Comparison of ENCODE assay signal across 9 mouse cellular contexts in genomic region chr1:66115330-66115729, GRCm38 (mm10). TPM values are rescaled to one million over a fixed set of nuclear protein-coding genes. Genes with fewer than 3 reads are reported as not detected.
DNase-seq lines count a peak whose midpoint lies in the region; ATAC-seq lines count a peak whose summit lies in the region.
"Had no signal": no experiment of that assay in that cellular context is flagged by ENCODE, and none has a peak within 500 bp of the region (broad histone marks: within the 10 kb centered on the region; RNA-seq: fewer than 3 reads in every experiment).

No protein-coding gene starts in this region.

- peak; percentile 48 for DNase-seq in forebrain, embryonic 14.5 days (ENCODE audit: low spot score)
- DNase-seq in midbrain, embryonic 14.5 days, result peak; percentile 68
- no peak for DNase-seq in midbrain, embryonic 10.5 days (ENCODE audit: low spot score)
- peak; percentile 1 for DNase-seq in skeletal muscle tissue, adult 2 months (ENCODE audit: low read depth, low spot score)
- no peak for DNase-seq in ovary, adult 18-20 months (ENCODE audit: low spot score)
- no peak for DNase-seq in Muller cell, postnatal 12 days (ENCODE audit: inconsistent ontology term)

- H3K36me3 ChIP-seq in forebrain, embryonic 14.5 days (ENCODE audit: control insufficient read depth, insufficient read depth, low read length), result no peaks in the 10 kb centered on the region
- H3K36me3 ChIP-seq in forebrain, embryonic 15.5 days, result no peaks in the 10 kb centered on the region
- H3K36me3 ChIP-seq in midbrain, embryonic 14.5 days (ENCODE audit: control insufficient read depth, insufficient read depth, low read length), result no peaks in the 10 kb centered on the region
- H3K36me3 ChIP-seq in midbrain, embryonic 10.5 days, result no peaks in the 10 kb centered on the region

- no peaks in the 10 kb centered on the region for H3K4me1 ChIP-seq in forebrain, embryonic 14.5 days (ENCODE audit: control insufficient read depth, insufficient read depth, low read length)
- no peaks in the 10 kb centered on the region for H3K4me1 ChIP-seq in forebrain, embryonic 15.5 days
- no peaks in the 10 kb centered on the region for H3K4me1 ChIP-seq in midbrain, embryonic 14.5 days (ENCODE audit: control insufficient read depth, insufficient read depth, low read length)
- no peaks in the 10 kb centered on the region for H3K4me1 ChIP-seq in midbrain, embryonic 10.5 days

- ATAC-seq in forebrain, embryonic 14.5 days, result no peak
- ATAC-seq in forebrain, embryonic 15.5 days (replicated peaks), result no peak
- no peak for ATAC-seq in midbrain, embryonic 14.5 days (ENCODE audit: low FRiP score, low TSS enrichment)
- ATAC-seq in frontal cortex, adult (ENCODE audit: low TSS enrichment), result peak; percentile 93

- H3K9ac ChIP-seq in forebrain, embryonic 14.5 days (ENCODE audit: low read length), result no peak overlapping the region
- H3K9ac ChIP-seq in forebrain, embryonic 15.5 days (replicated peaks), result no peak overlapping the region
- no peak overlapping the region for H3K9ac ChIP-seq in midbrain, embryonic 14.5 days (replicated peaks; ENCODE audit: low read length)

- H3K4me3 ChIP-seq in forebrain, embryonic 14.5 days (ENCODE audit: low read depth, low read length), result no peak overlapping the region
- no peak overlapping the region for H3K4me3 ChIP-seq in forebrain, embryonic 15.5 days
- H3K4me3 ChIP-seq in midbrain, embryonic 14.5 days (replicated peaks; ENCODE audit: low read depth, low read length), result no peak overlapping the region
- no peak overlapping the region for H3K4me3 ChIP-seq in midbrain, embryonic 10.5 days
- H3K4me3 ChIP-seq: myocyte had no signal

- no peaks in the 10 kb centered on the region for H3K27me3 ChIP-seq in forebrain, embryonic 14.5 days (replicated peaks; ENCODE audit: control insufficient read depth, insufficient read depth, low read length)
- H3K27me3 ChIP-seq in forebrain, embryonic 15.5 days, result no peaks in the 10 kb centered on the region
- no peaks in the 10 kb centered on the region for H3K27me3 ChIP-seq in midbrain, embryonic 14.5 days (ENCODE audit: control insufficient read depth, insufficient read depth, low read length)
- H3K27me3 ChIP-seq in midbrain, embryonic 10.5 days (ENCODE audit: low read depth, poor library complexity, severe bottlenecking), result no peaks in the 10 kb centered on the region

- peaks cover 4% of the 10 kb centered on the region; the same call in 1 of the 2 replicates for H3K9me3 ChIP-seq in forebrain, embryonic 14.5 days (replicated peaks; ENCODE audit: control insufficient read depth, low read length)
- H3K9me3 ChIP-seq in forebrain, embryonic 15.5 days, result no peaks in the 10 kb centered on the region; the same call in 1 of the 2 replicates
- no peaks in the 10 kb centered on the region for H3K9me3 ChIP-seq in midbrain, embryonic 14.5 days (ENCODE audit: control insufficient read depth, low read length)
- H3K9me3 ChIP-seq in midbrain, embryonic 10.5 days (replicated peaks), result no peaks in the 10 kb centered on the region; the same call in 1 of the 2 replicates

- 68% methylated on average over 3 of the region's 3 CpGs for WGBS in forebrain, embryonic 14.5 days
- WGBS in forebrain, embryonic 15.5 days, result 69% methylated on average over 3 of the region's 3 CpGs
- WGBS in midbrain, embryonic 14.5 days, result 46% methylated on average over 3 of the region's 3 CpGs
- WGBS in midbrain, embryonic 10.5 days, result 72% methylated on average over 3 of the region's 3 CpGs

- no peak overlapping the region for H3K4me2 ChIP-seq in forebrain, embryonic 14.5 days (ENCODE audit: low read length)
- H3K4me2 ChIP-seq in forebrain, embryonic 15.5 days (replicated peaks), result no peak overlapping the region
- H3K4me2 ChIP-seq in midbrain, embryonic 14.5 days (ENCODE audit: low read length), result no peak overlapping the region

- no peak overlapping the region for H3K27ac ChIP-seq in forebrain, embryonic 14.5 days (ENCODE audit: low read depth, low read length)
- H3K27ac ChIP-seq in forebrain, embryonic 15.5 days (replicated peaks), result no peak overlapping the region
- H3K27ac ChIP-seq in midbrain, embryonic 14.5 days (replicated peaks; ENCODE audit: low read depth, low read length), result no peak overlapping the region
- H3K27ac ChIP-seq in midbrain, embryonic 10.5 days (replicated peaks), result no peak overlapping the region

RNA-seq across cellular contexts. Expression of gene Map2, which starts 59.7 kb away (rescaled TPM):
- polyA plus RNA-seq in forebrain, embryonic 14.5 days (2014; fragmentation: Nextera tagmentation; extraction: Ambion mirVana), result 298 and 382 TPM in 2 replicates
- 438 and 448 TPM in 2 replicates for polyA plus RNA-seq in forebrain, embryonic 15.5 days (2015; fragmentation: Nextera tagmentation; extraction: Ambion mirVana)
- 489 and 491 TPM in 2 replicates for polyA plus RNA-seq in midbrain, embryonic 14.5 days (2014; fragmentation: Nextera tagmentation; extraction: Ambion mirVana)
- 76.0 and 147 TPM in 2 replicates for polyA plus RNA-seq in midbrain, embryonic 10.5 days (2016; fragmentation: Nextera tagmentation; extraction: Ambion mirVana)

Comparison
In these comparisons a context has a peak if more than half of its experiments do, and no peak if none do; other contexts are left out.
1. DNase-seq: peak in forebrain, embryonic 14.5 days (single experiment), midbrain, embryonic 14.5 days (single experiment) and skeletal muscle tissue, adult 2 months (single experiment); none in midbrain, embryonic 10.5 days (single experiment), ovary, adult 18-20 months (single experiment) and Muller cell, postnatal 12 days (single experiment).